Mouse (Mus musculus): Measurements from ENCODE around the gene Mafk.

DNA sequence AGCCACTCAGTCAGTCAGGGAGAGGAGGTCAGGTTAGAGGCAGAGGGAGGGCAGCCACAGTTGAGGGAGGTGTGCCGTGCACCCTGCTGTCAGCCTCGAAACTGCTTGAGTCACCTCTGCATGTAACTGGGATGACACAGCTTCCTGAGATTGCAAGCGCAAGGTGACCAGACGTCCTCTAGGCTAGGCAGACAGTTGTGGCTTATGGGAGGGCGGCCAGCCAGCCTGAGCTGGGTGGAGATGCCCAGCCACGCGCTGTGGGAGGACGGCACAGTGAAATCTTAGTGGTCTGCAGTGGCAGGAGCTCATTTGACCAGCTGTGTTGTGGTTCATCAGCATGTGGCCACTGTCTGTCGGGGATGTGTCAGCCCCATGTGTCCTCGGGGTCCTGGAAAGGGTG lies 3.6 kb downstream of the Mafk start:
- TF ChIP-seq CTCF (conservative IDR thresholded peaks at IDR 0.05; ENCODE audit: insufficient read depth, insufficient read length, low read depth, low read length) (no peak), POLR2A (IDR thresholded peaks at IDR 0.05; ENCODE audit: low read depth, low read length) (no peak)
